Comparison of ENCODE assay signal across 14 mouse cellular contexts in genomic region chr1:52687636-52688035, GRCm38 (mm10).
"Had no signal": no experiment of that assay in that cellular context is flagged by ENCODE, and none has a peak within 500 bp of the region (broad histone marks: within the 10 kb centered on the region; RNA-seq: fewer than 3 reads in every experiment).

No protein-coding gene starts in this region.

- H3K9me3 ChIP-seq: limb, embryonic 12.5 days; liver, embryonic 13.5 days; midbrain, embryonic 13.5 days; neural tube, embryonic 12.5 days had no signal

- H3K27me3 ChIP-seq: limb, embryonic 12.5 days; liver, embryonic 13.5 days; midbrain, embryonic 13.5 days; neural tube, embryonic 12.5 days had no signal

- H3K4me3 ChIP-seq: limb, embryonic 12.5 days; liver, embryonic 13.5 days; midbrain, embryonic 13.5 days; myocyte; neural tube, embryonic 12.5 days had no signal

- H3K27ac ChIP-seq: limb, embryonic 12.5 days; liver, embryonic 13.5 days; midbrain, embryonic 13.5 days; neural tube, embryonic 12.5 days had no signal

- H3K4me2 ChIP-seq: limb, embryonic 12.5 days; liver, embryonic 13.5 days; midbrain, embryonic 13.5 days; neural tube, embryonic 12.5 days had no signal

- H3K4me1 ChIP-seq: limb, embryonic 12.5 days; liver, embryonic 13.5 days; midbrain, embryonic 13.5 days; neural tube, embryonic 12.5 days had no signal

- DNase-seq: kidney, adult 8-10 months; kidney, postnatal 25 days; liver; liver, embryonic 13.5 days; liver, postnatal 0 days; lung, postnatal 14 days; spleen, adult 18-20 months; thymus, postnatal 36 days had no signal

- ATAC-seq: hindbrain, embryonic 16.5 days; inflammation-experienced regulatory T-cells, adult 6 months; liver, postnatal 0 days; midbrain, embryonic 13.5 days had no signal

- H3K36me3 ChIP-seq: limb, embryonic 12.5 days; liver, embryonic 13.5 days; midbrain, embryonic 13.5 days; neural tube, embryonic 12.5 days had no signal

- H3K9ac ChIP-seq: limb, embryonic 12.5 days; liver, embryonic 13.5 days; liver, postnatal 0 days; midbrain, embryonic 13.5 days; neural tube, embryonic 12.5 days had no signal
